Mouse (Mus musculus) heart, embryonic 11.5 days (tissue): ENCODE results near the gene Atp13a3. TPM values are rescaled to one million over a fixed set of nuclear protein-coding genes. Genes with fewer than 3 reads are reported as not detected.
"Not testable (repeated sequence)": the region's sequence is repeated elsewhere in the genome, so short reads cannot be mapped to it uniquely, and the experiment has no call there.

Experiments
- ATAC-seq: fragments of 200-750 bp; cut with Nextera tagmentation; replicated peaks from 2 replicates; pipeline ENCODE4 v1.8.0; 2017; ENCODE audit warnings: moderate library complexity; ENCODE audit not compliant: insufficient number of reproducible peaks, low FRiP score, low TSS enrichment
- H3K27ac ChIP-seq: fragments of 300-500 bp; sonication (generic); 2 replicates; pipeline ENCODE4 v1.5.1; 2014; ENCODE audit warnings: mild to moderate bottlenecking, low read depth, low read length
- H3K27me3 ChIP-seq: fragments of 300-500 bp; sonication (generic); 2 replicates; pipeline ENCODE4 v1.6.1; 2014; ENCODE audit warnings: mild to moderate bottlenecking, low read length, mixed read lengths; ENCODE audit not compliant: control insufficient read depth, insufficient read depth
- H3K36me3 ChIP-seq: fragments of 300-500 bp; sonication (generic); 2 replicates; pipeline ENCODE4 v1.6.1; 2014; ENCODE audit warnings: mild to moderate bottlenecking, low read length, moderate library complexity, mixed read lengths; ENCODE audit not compliant: control insufficient read depth, insufficient read depth
- H3K4me1 ChIP-seq: fragments of 300-500 bp; sonication (generic); 2 replicates; pipeline ENCODE4 v1.6.1; 2014; ENCODE audit warnings: low read length; ENCODE audit not compliant: control insufficient read depth, insufficient read depth
- H3K4me2 ChIP-seq: fragments of 300-500 bp; sonication (generic); 2 replicates; pipeline ENCODE4 v1.6.1; 2014; ENCODE audit warnings: mild to moderate bottlenecking, moderate library complexity
- H3K4me3 ChIP-seq: fragments of 300-500 bp; sonication (generic); 2 replicates; pipeline ENCODE4 v1.5.1; 2014; ENCODE audit warnings: low read depth, low read length
- H3K9ac ChIP-seq: fragments of 300-500 bp; sonication (generic); 2 replicates; pipeline ENCODE4 v1.6.1; 2014; ENCODE audit warnings: mild to moderate bottlenecking, low read depth, low read length, moderate library complexity
- H3K9me3 ChIP-seq: fragments of 300-500 bp; sonication (generic); replicated peaks from 2 replicates; pipeline ENCODE4 v1.6.1; 2016; ENCODE audit warnings: low read length; ENCODE audit not compliant: control insufficient read depth
- whole genome bisulfite sequencing: fragments of 180-500 bp; shearing (Covaris S2); extraction: QIAGEN DNeasy Blood & Tissue Kit; methylation state at CpG from one replicate; pipeline ENCODE4 v1.1.7; 2014; ENCODE audit not compliant: insufficient replicate concordance; 5-methylcytosine and 5-hydroxymethylcytosine counted together
- polyA plus RNA-seq: library from polyadenylated mRNA; unstranded; fragments of >200 nt; fragmentation: Nextera tagmentation; extraction: Ambion mirVana; gene quantifications from 2 replicates; pipeline ENCODE4 v1.2.1, GENCODE M21; 2014

The Atp13a3 gene
- polyA plus RNA-seq, 1 experiment from 2014 or later, result 14.3 TPM

DNA sequence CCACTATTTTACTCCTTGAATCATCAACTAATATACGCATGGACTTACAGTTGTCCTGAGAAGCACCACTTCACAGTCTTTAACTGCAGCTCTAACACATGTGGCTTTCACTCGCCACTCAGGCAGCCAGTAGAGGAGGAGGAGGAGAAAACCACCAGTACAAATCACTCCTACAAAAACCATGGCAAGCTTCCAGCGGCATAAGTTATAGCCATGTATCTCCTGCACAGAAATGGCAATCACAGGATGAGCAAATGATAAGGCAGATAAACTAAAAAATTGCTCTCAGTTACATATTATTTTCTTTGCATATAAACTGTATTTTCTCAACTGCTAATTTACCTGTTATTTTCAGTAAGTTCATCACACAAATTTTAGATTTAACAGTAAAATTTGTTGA is 43.2 kb downstream of the Atp13a3 start:
- Histone ChIP-seq H3K4me3 (no peak overlapping the region), H3K4me1 (no peaks in the 10 kb centered on the region), H3K36me3 (no peaks in the 10 kb centered on the region), H3K4me2 (no peak overlapping the region), H3K27ac (no peak overlapping the region), H3K27me3 (no peaks in the 10 kb centered on the region), H3K9ac (no peak overlapping the region), H3K9me3 (no peaks in the 10 kb centered on the region)
- 74% methylated on average over 3 of the region's 3 CpGs for WGBS
- ATAC-seq, result no peak

- H3K4me2 ChIP-seq, H3K36me3 ChIP-seq, ATAC-seq, H3K9me3 ChIP-seq, H3K9ac ChIP-seq, H3K4me1 ChIP-seq, H3K27ac ChIP-seq, H3K27me3 ChIP-seq, H3K4me3 ChIP-seq: not testable (repeated sequence)
- WGBS, result 94% methylated on average over 11 of the region's 11 CpGs
These were observed 52.3 kb downstream of the Atp13a3 start for GRCm38 (mm10) chr16:30353489-30353888.

DNA sequence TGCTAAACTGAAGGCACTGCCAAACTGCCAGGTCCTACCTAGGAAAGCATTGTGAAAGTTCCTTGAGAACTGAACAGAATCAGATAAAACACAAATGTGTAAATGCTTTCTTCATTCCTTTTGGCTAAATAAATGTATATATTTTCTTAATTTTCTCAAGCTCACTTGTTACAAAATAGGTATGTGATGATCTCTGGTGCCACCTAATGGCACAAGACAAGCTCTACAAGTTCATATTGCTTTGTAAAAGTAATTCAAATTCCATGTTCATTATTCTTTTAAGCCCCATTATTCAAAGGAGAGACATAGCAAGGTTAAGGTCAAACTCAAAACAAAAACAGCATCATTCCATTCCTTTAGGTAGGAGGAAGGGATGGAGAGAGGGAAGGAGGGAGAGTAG is 91.5 kb downstream of the Atp13a3 start:
- Histone ChIP-seq H3K4me1 (peaks cover 4% of the 10 kb centered on the region; the same call in 1 of the 2 replicates), H3K4me2 (no peak overlapping the region), H3K4me3 (no peak overlapping the region), H3K9me3 (no peaks in the 10 kb centered on the region), H3K36me3 (no peaks in the 10 kb centered on the region), H3K27ac (no peak overlapping the region), H3K9ac (no peak overlapping the region), H3K27me3 (peaks cover 20% of the 10 kb centered on the region)
- no peak for ATAC-seq

DNA sequence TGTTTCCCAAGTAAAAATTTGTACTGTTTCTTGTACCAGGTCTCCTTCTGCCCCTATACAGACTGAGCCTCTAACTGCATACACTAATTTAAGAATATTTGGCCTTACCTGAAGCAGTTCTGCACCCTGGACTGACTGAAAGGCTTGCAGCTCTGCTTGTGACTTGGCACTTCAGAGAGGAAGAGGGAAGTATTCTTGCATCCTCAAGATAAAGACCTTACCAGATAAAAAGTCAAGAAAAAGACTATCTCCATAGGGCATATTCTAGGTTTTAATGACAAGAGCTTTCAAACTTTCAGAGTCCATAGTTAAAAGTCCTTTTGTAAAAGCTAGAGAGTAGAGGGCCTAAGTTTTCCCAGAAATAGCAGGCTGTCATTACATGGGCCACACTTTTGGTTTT is 95.1 kb downstream of the Atp13a3 start, which contains the start of gene Gp5:
Gp5 (minus strand) TSS at position 133 of the 400 bp plus-strand sequence.
- Histone ChIP-seq H3K9me3 (no peaks in the 10 kb centered on the region), H3K36me3 (no peaks in the 10 kb centered on the region), H3K4me2 (peak within 1 kb of the TSS; percentile 100), H3K27me3 (peaks cover 51% of the 10 kb centered on the region), H3K4me3 (peak within 1 kb of the TSS; percentile 72), H3K9ac (no peak within 1 kb of the TSS), H3K4me1 (peaks cover 14% of the 10 kb centered on the region), H3K27ac (no peak within 1 kb of the TSS)
- no peak for ATAC-seq

GRCm38 (mm10) chr16:30310171-30310515 is 95.6 kb downstream of the Atp13a3 start:
- H3K4me1 ChIP-seq, result peaks cover 14% of the 10 kb centered on the region
- no peak overlapping the region for H3K4me3 ChIP-seq
- H3K9ac ChIP-seq, result no peak overlapping the region
- H3K27ac ChIP-seq, result no peak overlapping the region
- H3K9me3 ChIP-seq, result no peaks in the 10 kb centered on the region
- H3K36me3 ChIP-seq, result no peaks in the 10 kb centered on the region
- 52% methylated on average over 8 of the region's 8 CpGs for WGBS
- H3K27me3 ChIP-seq, result peaks cover 51% of the 10 kb centered on the region
- ATAC-seq, result no peak
- H3K4me2 ChIP-seq, result 0 out of 2 replicates have a peak overlapping the region, but pooled peaks have one; percentile 100

DNA sequence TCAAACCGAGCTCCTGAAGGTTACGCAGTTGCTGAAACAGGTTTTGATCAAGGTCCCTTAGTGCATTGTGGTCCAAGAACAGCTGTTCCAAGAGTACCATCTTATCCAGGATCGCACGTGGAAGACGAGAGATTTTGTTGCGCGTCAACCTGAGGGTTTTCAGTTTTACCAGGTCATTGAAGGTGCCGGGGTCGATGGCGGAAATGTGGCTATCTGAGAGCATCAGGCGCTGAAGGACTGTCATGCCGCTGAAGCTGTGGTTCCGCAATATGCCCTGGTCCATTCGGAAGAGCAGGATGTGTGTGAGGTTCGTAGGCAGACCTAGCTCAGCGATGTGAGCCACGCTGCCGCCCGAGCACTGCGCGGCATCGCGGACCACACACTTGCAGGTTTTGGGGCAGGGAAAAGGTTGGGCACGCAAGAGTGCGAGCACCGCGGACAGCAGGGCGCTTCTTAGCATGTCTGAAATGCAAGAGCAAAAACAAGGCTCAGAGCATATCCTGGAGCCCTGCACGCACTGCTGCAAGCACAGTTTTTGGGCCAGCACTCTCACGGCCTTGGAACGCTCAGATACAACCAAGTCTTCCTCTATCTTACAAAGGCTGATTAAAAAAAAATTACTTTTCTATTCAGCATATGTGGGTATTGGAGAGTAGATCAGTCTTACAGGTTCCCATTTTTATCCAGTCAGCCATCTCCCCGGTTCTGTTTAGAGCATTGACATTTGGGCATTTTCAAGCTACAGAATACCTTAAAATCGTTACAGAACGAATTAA is 96.2 kb downstream of the Atp13a3 start:
- no peak overlapping the region for H3K27ac ChIP-seq
- peak overlapping the region; percentile 72 for H3K4me3 ChIP-seq
- WGBS, result 5% methylated on average over 34 of the region's 34 CpGs
- peak overlapping the region; percentile 100 for H3K4me2 ChIP-seq
- H3K27me3 ChIP-seq, result peaks cover 55% of the 10 kb centered on the region
- no peaks in the 10 kb centered on the region for H3K36me3 ChIP-seq
- H3K9ac ChIP-seq, result no peak overlapping the region
- H3K4me1 ChIP-seq, result peaks cover 14% of the 10 kb centered on the region
- H3K9me3 ChIP-seq, result no peaks in the 10 kb centered on the region
- ATAC-seq, result no peak

- no peak for ATAC-seq
- Histone ChIP-seq H3K4me2 (peak overlapping the region; percentile 100), H3K27me3 (peaks cover 57% of the 10 kb centered on the region), H3K9ac (peak overlapping the region; percentile 64), H3K9me3 (no peaks in the 10 kb centered on the region), H3K27ac (no peak overlapping the region), H3K4me3 (peak overlapping the region; percentile 72), H3K36me3 (no peaks in the 10 kb centered on the region), H3K4me1 (peaks cover 14% of the 10 kb centered on the region)
- WGBS, result under 1% methylated on average over 72 of the region's 72 CpGs
These were observed 97.0 kb downstream of the Atp13a3 start for GRCm38 (mm10) chr16:30308616-30309394.

DNA sequence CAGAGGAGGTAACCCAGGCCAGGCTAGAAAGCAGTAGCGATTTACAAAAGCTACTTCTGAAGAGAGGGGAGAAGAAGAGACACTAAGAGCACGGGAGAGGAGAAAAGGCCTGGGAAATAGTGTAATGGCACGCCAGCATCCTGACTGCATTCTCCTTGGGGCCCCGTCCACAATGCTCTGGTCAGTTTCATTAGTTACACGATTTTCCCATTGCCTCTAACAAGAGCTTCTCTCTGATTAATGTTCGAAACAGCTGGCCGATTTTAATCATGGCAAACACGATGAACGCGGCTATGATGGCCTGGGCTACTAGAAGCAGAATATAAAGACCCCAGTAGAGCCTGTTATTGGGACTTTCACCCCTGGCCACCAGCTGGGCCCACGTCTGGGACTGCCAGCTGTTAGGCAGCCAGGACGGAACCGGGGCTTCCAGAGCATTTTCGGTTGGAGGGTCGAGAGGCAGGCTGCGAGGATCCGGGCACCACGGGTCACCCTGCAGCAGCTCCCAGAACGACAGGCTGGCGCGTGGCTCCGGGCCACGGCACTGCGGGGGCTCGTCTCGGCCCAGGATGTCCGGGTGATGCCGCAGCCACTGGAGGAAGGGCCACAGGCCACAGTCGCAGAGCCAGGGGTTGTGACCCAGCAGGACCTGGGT is 97.7 kb downstream of the Atp13a3 start:
- peak overlapping the region; percentile 100 for H3K4me2 ChIP-seq
- no peak for ATAC-seq
- H3K27ac ChIP-seq, result no peak overlapping the region
- peak overlapping the region; percentile 64 for H3K9ac ChIP-seq
- H3K4me3 ChIP-seq, result peak overlapping the region; percentile 72
- H3K4me1 ChIP-seq, result peaks cover 14% of the 10 kb centered on the region
- 17% methylated on average over 29 of the region's 29 CpGs for WGBS
- H3K9me3 ChIP-seq, result no peaks in the 10 kb centered on the region
- no peaks in the 10 kb centered on the region for H3K36me3 ChIP-seq
- H3K27me3 ChIP-seq, result peaks cover 58% of the 10 kb centered on the region
